Mouse (Mus musculus) limb, embryonic 11.5 days (tissue): ENCODE results near the gene Ofd1. TPM values are rescaled to one million over a fixed set of nuclear protein-coding genes. Genes with fewer than 3 reads are reported as not detected.
A peak's percentile ranks its signal among the peaks of the same experiment; 100 is the strongest.

Experiments
- ATAC-seq: fragments of 200-750 bp; cut with Nextera tagmentation; 2 replicates; pipeline ENCODE4 v1.8.0; 2017; ENCODE audit warnings: low read depth; ENCODE audit not compliant: insufficient number of reproducible peaks, low FRiP score, low TSS enrichment
- DNase-seq: peaks from one replicate; pipeline ENCODE4 v3.0.0-alpha.2; 2015; ENCODE audit warnings: low spot score
- H3K27ac ChIP-seq: fragments of 300-500 bp; sonication (generic); replicated peaks from 2 replicates; pipeline ENCODE4 v1.5.1; 2014; ENCODE audit warnings: low read depth, mild to moderate bottlenecking, low read length
- H3K27me3 ChIP-seq: fragments of 300-500 bp; sonication (generic); 2 replicates; pipeline ENCODE4 v1.6.1; 2014; ENCODE audit warnings: mild to moderate bottlenecking, low read length, mixed read lengths; ENCODE audit not compliant: control insufficient read depth, insufficient read depth
- H3K36me3 ChIP-seq: fragments of 300-500 bp; sonication (generic); 2 replicates; pipeline ENCODE4 v1.6.1; 2014; ENCODE audit warnings: mild to moderate bottlenecking, low read length, moderate library complexity, mixed read lengths; ENCODE audit not compliant: control insufficient read depth, insufficient read depth
- H3K4me1 ChIP-seq: fragments of 300-500 bp; sonication (generic); 2 replicates; pipeline ENCODE4 v1.6.1; 2014; ENCODE audit warnings: low read length, mixed read lengths; ENCODE audit not compliant: control insufficient read depth, insufficient read depth
- H3K4me2 ChIP-seq: fragments of 300-500 bp; sonication (generic); 2 replicates; pipeline ENCODE4 v1.6.1; 2014; ENCODE audit warnings: low read depth, mild to moderate bottlenecking, moderate library complexity; ENCODE audit not compliant: severe bottlenecking
- H3K4me3 ChIP-seq: fragments of 300-500 bp; sonication (generic); 2 replicates; pipeline ENCODE4 v1.5.1; 2014; ENCODE audit warnings: low read depth, low read length
- H3K9ac ChIP-seq: fragments of 300-500 bp; sonication (generic); 2 replicates; pipeline ENCODE4 v1.6.1; 2014; ENCODE audit warnings: mild to moderate bottlenecking, low read length
- H3K9me3 ChIP-seq: fragments of 300-500 bp; sonication (generic); 2 replicates; pipeline ENCODE4 v1.6.1; 2016; ENCODE audit warnings: low read length; ENCODE audit not compliant: control insufficient read depth
- WGBS: fragments of 180-500 bp; shearing (Covaris S2); extraction: QIAGEN DNeasy Blood & Tissue Kit; methylation state at CpG from one replicate; pipeline ENCODE4 v1.1.7; 2014; 5-methylcytosine and 5-hydroxymethylcytosine counted together
- polyA plus RNA-seq: library from polyadenylated mRNA; unstranded; fragments of >200 nt; fragmentation: Nextera tagmentation; extraction: Ambion mirVana; gene quantifications from 2 replicates; pipeline ENCODE4 v1.2.1, GENCODE M21; 2014

The Ofd1 gene
- 9.2 and 9.3 TPM in 2 replicates for polyA plus RNA-seq

DNA sequence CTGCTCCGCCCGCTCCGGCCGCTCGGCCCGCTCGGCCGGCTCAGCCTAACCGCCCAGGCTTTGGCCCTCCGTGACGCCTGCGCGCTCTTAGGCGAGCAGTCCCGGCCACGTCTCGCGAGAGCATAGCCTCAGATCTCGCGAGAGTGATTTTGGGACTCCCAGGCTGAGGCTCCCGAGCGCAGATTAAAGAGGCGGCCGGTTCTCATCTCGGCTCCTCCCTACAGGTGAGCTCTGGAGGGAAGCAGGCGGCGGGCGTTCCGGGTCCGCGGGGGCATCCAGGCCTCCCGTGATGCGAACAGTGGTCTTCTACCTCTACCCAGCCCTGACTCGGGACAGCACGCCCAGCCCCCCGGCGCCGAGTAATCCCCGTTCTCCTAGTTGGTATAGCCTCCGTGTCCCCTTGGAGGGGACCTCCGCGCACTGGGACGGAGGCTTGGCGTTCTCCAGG, at the start of gene Ofd1:
TSS of gene Ofd1 (minus strand) at position 89 of the 448 bp plus-strand sequence.
- peak within 1 kb of the TSS; percentile 68 for H3K9ac ChIP-seq
- ATAC-seq (peak; percentile 98), DNase-seq (peak; percentile 87)
- no peaks in the 10 kb centered on the region for H3K4me1 ChIP-seq
- no peaks in the 10 kb centered on the region for H3K36me3 ChIP-seq
- H3K4me3 ChIP-seq, result peak within 1 kb of the TSS; percentile 53
- H3K27me3 ChIP-seq, result peaks cover 17% of the 10 kb centered on the region; the same call in 1 of the 2 replicates
- H3K4me2 ChIP-seq, result peak within 1 kb of the TSS; percentile 50
- 15% methylated on average over 33 of the region's 44 CpGs for WGBS
- no peaks in the 10 kb centered on the region for H3K9me3 ChIP-seq
- H3K27ac ChIP-seq, result peak within 1 kb of the TSS; percentile 72

DNA sequence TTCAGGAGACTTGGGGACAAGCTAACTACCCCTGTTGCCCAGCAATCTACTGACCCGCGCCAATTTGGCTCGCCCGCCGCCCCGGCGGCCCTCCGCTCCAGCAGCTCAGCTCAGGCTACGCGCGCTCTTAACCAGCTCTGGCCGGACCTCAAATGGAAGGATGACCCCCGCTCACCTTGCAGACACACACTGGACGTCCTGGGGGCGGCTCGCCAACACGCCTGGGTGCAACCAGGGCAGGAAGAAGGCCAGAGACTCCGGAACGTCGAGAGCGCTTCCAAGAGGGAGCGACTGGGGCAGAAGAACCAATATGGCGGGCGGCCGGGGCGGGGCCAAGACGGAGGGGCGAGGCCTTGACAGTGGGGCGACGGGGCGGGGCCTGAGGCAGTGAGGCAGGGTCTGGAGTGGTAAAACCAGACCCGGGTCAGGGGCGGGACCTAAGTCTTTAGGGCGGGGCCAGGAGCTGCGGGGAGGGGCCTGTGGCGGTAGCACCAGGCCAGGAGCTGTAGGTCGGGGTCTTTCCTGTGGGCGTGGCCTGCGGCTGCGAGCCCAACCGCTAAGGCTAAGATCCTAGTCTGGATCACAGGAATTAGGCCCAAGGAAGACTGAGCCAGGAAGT, 39.0 kb upstream of the Ofd1 start, which contains the start of gene Rab9:
TSS of gene Rab9 (minus strand) at position 503 of the 619 bp plus-strand sequence.
- ATAC-seq (peak; percentile 100), DNase-seq (peak; percentile 93)
- Histone ChIP-seq H3K4me3 (peak within 1 kb of the TSS; percentile 53), H3K27ac (no peak within 1 kb of the TSS; the same call in 1 of the 2 replicates), H3K4me1 (no peaks in the 10 kb centered on the region), H3K36me3 (no peaks in the 10 kb centered on the region; the same call in 1 of the 2 replicates), H3K9me3 (no peaks in the 10 kb centered on the region), H3K9ac (peak within 1 kb of the TSS; percentile 71), H3K27me3 (0 out of 2 replicates have a peak, but pooled peaks cover 2% of the 10 kb centered on the region), H3K4me2 (peak within 1 kb of the TSS; percentile 30)
- WGBS, result 17% methylated on average over 38 of the region's 41 CpGs

DNA sequence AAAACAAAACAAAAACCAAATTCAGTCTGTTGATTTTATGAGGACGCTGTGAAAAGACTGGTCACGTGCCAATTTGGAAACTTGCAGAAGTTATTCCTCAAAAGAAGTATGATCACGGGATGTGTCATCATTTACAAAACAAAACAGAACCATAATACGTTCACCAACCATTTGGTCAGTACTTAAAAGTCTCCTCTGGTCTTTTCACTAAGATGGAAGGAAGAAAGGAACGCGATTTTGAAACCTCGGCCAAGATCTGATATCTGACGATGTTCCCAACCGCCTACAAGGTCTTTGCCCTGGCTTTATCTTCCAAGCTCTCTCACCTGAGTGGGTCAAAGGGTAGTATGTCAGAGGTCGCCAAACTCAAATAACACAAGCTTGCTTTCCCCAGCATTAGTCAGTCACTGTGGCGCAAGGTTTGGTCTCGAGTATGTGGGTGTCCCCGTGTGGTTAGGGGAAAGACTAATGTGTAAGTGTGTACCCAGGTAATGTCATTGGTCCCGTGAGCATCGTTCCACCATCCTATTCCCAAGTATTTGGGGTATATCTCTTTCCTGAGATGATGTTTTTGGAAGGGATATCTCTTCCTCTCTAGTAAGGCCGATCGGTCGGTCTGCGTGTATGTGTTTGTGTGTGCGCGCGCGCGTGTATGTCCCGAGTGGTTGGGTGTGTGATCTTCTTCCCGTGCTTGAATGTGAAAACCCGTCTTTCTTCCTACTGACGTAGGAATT, 38.3 kb upstream of the Ofd1 start:
- WGBS, result 15% methylated on average over 28 of the region's 28 CpGs
- H3K4me3 ChIP-seq, result peak overlapping the region; percentile 53
- DNase-seq (peak; percentile 21), ATAC-seq (peak; percentile 18; the same call in 1 of the 2 replicates)
- H3K36me3 ChIP-seq, result no peaks in the 10 kb centered on the region; the same call in 1 of the 2 replicates
- no peaks in the 10 kb centered on the region for H3K9me3 ChIP-seq
- H3K4me1 ChIP-seq, result no peaks in the 10 kb centered on the region
- peak overlapping the region; percentile 71 for H3K9ac ChIP-seq
- H3K27ac ChIP-seq, result no peak overlapping the region
- H3K27me3 ChIP-seq, result 0 out of 2 replicates have a peak, but pooled peaks cover 2% of the 10 kb centered on the region
- H3K4me2 ChIP-seq, result peak overlapping the region; percentile 30

DNA sequence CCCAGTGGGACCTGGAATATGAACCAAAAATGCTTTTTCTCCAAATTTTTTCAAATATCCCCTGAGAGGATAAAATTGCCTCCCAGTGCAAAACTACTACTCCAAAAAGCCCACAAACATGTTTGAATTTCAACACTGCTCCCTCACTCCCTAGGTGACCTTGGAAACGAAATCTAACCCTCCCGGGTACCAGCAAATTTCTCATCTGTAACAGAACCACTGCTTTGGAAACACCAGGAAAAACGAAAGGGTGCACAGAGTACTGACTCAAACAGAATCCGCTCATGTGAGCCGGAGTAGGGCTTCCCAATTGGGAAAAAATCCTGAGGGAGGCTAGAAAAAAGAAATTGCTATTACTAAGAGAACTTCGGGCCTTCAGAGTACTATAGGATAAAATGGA, 36.9 kb upstream of the Ofd1 start:
- Histone ChIP-seq H3K9me3 (no peaks in the 10 kb centered on the region), H3K4me3 (no peak overlapping the region), H3K4me1 (no peaks in the 10 kb centered on the region), H3K4me2 (peak overlapping the region; percentile 15; the same call in 1 of the 2 replicates), H3K27me3 (0 out of 2 replicates have a peak, but pooled peaks cover 2% of the 10 kb centered on the region), H3K36me3 (no peaks in the 10 kb centered on the region; the same call in 1 of the 2 replicates), H3K27ac (no peak overlapping the region), H3K9ac (no peak overlapping the region)
- 82% methylated on average over 6 of the region's 6 CpGs for WGBS
- no peak for ATAC-seq
- no peak for DNase-seq

DNA sequence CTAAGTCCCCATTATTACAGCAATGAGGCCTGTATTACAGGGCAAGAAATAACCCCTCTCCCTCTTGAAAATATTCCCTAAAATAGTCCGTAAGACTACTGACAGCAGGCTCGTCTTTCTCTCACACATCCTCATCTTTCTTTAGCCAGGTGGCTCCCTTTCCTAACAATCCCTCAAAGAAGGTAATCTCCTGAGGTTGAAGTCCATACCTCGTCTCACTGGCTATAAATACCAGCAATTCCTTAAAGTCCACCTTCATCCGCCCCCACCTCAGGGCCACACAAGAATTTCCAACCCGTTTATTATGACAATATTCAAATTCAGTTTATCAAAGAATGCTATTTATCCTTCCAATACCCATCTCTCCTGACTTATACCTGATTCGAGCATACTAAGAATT, 32.1 kb upstream of the Ofd1 start:
- 0 out of 2 replicates have a peak, but pooled peaks cover 2% of the 10 kb centered on the region for H3K27me3 ChIP-seq
- no peak for DNase-seq
- WGBS, result 83% methylated on average over 6 of the region's 6 CpGs

DNA sequence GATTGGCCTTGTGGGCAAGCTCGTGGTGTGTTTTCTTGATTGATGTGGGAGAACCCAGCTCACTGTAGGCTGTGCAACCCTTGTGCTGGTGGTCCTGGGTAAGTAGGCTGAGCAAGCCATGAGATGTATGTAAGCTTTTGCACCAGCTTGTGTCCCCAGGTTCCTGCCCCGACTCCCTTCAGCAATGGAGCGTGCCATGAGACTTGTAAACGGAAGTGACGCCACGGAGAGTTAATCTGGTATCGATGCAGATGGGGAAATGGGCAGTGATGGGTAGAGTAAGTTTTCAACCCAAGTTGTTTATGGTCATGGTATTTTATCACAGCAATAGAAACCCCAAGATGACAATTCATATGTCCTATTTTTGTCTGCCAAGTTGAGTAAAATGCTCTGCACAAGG, 27.8 kb upstream of the Ofd1 start:
- Histone ChIP-seq H3K27me3 (no peaks in the 10 kb centered on the region), H3K4me2 (no peak overlapping the region)
- ATAC-seq, result no peak

More for the DNA sequence above, 32.1 kb upstream of the Ofd1 start:
- no peak overlapping the region for H3K9ac ChIP-seq
- no peak overlapping the region for H3K27ac ChIP-seq
- no peak overlapping the region for H3K4me2 ChIP-seq
- H3K36me3 ChIP-seq, result no peaks in the 10 kb centered on the region; the same call in 1 of the 2 replicates
- no peak overlapping the region for H3K4me3 ChIP-seq
- H3K9me3 ChIP-seq, result no peaks in the 10 kb centered on the region
- H3K4me1 ChIP-seq, result no peaks in the 10 kb centered on the region
- ATAC-seq, result no peak

DNA sequence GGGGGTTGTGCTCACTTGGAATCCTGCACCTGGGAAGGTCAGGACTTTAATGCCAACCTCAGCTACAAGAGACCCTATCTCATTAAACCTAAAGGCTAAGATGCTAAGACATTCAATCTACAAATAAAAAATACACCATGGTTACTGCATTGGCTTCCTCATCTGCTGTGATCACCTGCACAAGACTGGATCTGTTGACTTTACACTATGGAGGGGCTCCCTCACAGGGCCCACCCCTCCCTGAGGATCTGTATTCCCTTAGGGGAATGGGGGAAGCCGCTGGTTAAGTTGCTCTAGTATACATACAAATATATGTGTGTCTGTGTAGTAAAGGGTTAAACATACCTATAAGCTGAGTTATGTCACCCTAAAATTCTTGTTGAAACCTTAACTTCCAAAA, 15.0 kb upstream of the Ofd1 start:
- Histone ChIP-seq H3K27ac (no peak overlapping the region), H3K4me1 (no peaks in the 10 kb centered on the region), H3K4me3 (no peak overlapping the region), H3K4me2 (no peak overlapping the region), H3K9me3 (no peaks in the 10 kb centered on the region), H3K36me3 (no peaks in the 10 kb centered on the region), H3K27me3 (no peaks in the 10 kb centered on the region), H3K9ac (no peak overlapping the region)
- no peak for ATAC-seq
- DNase-seq, result no peak
- WGBS, result 95% methylated on average over 1 of the region's 1 CpGs

More for the DNA sequence above, 27.8 kb upstream of the Ofd1 start:
- DNase-seq, result no peak
- H3K4me1 ChIP-seq, result no peaks in the 10 kb centered on the region; the same call in 1 of the 2 replicates
- H3K36me3 ChIP-seq, result no peaks in the 10 kb centered on the region
- WGBS, result 94% methylated on average over 7 of the region's 7 CpGs
- H3K9me3 ChIP-seq, result no peaks in the 10 kb centered on the region
- H3K27ac ChIP-seq, result no peak overlapping the region
- H3K9ac ChIP-seq, result no peak overlapping the region
- no peak overlapping the region for H3K4me3 ChIP-seq

DNA sequence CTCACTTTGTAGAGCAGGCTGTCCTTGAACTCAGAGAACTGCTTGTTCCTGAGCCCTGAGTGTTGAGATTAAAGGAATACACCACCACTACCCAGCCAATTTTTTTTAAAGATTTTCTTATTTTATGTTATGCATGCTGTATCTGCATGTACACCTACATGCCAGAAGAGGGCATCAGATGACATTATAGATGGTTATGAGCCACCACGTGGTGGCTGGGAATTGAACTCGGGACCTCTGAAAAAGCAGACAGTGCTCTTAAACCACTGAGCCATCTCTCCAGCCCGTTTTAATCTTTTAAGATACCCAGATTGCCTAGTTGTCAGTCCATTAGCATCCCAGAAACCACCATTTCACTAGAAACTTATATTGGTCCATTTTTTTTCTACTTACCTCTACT, 13.8 kb upstream of the Ofd1 start:
- Histone ChIP-seq H3K9ac (no peak overlapping the region), H3K27me3 (no peaks in the 10 kb centered on the region), H3K9me3 (no peaks in the 10 kb centered on the region), H3K4me1 (no peaks in the 10 kb centered on the region), H3K36me3 (no peaks in the 10 kb centered on the region), H3K27ac (no peak overlapping the region), H3K4me3 (no peak overlapping the region), H3K4me2 (no peak overlapping the region)
- ATAC-seq (no peak), DNase-seq (no peak)
- WGBS, result 72% methylated on average over 3 of the region's 3 CpGs
